Mouse (Mus musculus) thymus, postnatal 4 days (tissue): ENCODE results near the gene Atp8a2.

ENCODE experiments used
- DNase-seq: peaks from one replicate; pipeline ENCODE4 v3.0.0; 2021

Atp8a2 gene

DNA sequence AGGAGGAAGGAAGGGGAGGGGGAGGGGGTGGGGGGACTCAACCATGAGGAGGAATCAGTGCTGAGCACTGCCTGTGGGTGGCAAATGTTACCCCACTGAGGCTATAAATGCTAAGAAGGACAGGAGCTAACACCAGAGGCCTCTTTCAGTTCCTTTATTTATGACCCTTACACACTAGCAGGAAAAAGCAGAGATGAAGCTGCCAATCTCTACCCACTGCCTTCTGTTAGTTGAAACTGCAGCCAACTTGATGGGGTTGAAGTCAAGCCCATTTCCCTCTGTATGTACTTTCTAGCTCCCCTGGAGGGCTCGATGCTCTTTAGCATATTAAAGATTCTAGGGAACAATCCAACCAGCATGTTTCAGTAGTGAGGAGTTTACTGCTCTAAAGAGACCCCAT is 303.0 kb downstream of the Atp8a2 start:
- no peak for DNase-seq

DNA sequence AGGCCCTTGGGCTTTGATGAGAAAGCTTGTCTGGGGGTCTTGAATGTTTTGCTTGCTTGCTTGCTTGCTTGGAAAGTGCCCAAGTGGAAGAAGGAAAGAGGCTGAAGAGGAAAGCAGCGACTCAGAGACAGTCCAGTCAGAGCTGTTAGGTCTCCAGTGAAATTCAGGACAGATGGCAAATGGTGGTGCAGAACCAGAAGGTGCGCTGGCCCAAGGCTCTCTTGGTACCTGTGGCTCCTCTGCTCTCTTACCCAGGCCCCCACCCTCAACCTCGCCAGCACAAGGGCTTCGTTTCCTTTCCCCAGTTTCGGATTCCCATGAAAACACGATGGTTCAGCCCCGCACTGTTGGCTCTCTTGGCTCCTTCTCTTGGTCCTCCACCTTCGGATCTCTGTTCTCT is 304.9 kb downstream of the Atp8a2 start:
- DNase-seq = no peak

DNA sequence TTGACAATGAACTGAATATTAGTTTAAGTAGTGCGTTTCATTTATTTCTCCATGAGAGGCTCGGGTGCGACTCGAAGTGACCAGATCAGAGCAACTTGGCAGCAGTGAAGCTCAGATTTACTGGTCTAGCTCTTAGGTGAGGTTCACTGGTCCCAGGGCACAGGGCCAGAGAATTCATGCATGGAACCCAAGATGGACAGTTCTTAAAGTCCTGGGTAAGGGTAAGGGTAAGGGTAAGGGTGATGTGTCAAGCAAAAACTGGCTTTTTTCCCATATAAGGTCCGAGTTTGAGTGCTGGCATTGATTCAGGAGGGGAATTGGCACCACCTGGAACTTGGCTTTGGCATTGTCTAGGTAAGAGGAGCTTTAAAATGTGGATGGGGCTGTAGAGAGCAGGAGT is 305.5 kb downstream of the Atp8a2 start:
- DNase-seq = no peak

DNA sequence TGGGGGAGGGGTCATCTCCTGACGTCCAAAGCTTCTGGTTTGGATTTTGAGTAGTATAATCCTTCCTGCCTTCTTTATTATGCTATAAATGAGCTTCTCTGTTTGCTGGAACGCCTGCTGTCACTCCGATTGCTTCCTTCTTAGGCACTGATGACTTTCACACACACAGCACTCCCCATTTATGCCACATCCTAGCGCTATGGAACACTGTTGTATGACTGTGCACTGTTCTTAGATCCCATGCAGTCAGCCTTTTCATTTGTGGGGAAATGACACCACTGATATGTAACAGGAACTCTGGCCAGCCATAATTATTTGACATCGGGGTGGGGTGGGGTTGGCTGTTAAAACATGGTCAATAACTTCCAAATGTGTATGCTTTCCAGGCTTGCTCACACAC is 306.2 kb downstream of the Atp8a2 start:
- no peak for DNase-seq

DNA sequence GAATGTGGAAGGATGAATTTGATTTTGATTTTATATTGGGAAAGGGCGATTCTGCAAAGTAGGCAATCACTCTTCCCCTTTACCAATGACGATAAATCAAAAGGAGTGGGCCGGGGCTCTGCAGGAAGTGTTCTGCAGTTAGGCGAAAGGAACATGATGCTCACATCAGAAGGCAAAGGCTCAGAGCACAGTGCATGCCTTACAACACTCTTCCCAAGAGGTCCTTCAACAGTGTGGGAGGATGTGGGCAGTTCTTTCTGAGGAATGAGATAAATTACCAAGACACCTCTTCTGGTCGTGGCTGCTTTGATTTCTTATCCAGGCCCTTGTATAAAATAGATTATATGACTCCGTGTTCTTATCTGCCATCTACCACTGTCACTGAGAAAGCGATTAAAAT is 306.9 kb downstream of the Atp8a2 start:
- DNase-seq = no peak

DNA sequence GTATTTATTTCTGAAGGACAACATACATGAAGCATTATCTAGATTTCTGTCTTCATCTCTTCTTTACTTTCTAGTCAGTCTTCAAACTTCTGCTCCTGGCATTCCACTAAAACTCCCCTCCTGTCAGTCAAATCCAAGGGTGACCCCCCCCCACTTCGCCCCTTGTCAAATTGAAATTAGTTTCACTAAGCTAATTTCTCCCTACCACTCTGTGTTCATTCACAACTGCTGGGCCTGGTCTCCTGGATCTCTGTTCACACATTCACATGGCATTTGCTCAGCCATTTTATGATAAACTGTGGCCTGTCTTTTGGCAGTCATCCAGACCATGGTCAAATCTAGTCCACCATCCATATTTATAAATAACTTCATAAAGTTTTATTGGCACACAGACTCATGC is 308.5 kb downstream of the Atp8a2 start:
- no peak for DNase-seq

DNA sequence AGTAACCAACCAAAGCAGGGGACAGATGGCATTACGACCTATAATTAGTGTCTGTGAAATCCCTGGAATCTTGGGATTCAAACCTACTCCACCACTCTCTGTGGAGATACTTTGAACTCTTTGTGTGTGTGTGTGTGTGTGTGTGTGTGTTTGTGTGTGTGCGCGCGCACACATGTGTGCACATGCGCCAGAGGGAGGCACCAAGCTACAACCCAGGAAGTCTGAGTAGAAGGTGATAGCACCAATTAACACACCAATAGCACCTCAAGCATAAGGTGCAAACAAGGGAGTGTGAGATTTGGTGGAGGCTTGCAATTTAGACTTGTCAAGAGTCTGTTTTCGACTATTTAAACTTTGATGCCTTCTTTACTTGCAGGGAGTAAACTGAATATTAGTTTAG is 308.9 kb downstream of the Atp8a2 start:
- DNase-seq = no peak

DNA sequence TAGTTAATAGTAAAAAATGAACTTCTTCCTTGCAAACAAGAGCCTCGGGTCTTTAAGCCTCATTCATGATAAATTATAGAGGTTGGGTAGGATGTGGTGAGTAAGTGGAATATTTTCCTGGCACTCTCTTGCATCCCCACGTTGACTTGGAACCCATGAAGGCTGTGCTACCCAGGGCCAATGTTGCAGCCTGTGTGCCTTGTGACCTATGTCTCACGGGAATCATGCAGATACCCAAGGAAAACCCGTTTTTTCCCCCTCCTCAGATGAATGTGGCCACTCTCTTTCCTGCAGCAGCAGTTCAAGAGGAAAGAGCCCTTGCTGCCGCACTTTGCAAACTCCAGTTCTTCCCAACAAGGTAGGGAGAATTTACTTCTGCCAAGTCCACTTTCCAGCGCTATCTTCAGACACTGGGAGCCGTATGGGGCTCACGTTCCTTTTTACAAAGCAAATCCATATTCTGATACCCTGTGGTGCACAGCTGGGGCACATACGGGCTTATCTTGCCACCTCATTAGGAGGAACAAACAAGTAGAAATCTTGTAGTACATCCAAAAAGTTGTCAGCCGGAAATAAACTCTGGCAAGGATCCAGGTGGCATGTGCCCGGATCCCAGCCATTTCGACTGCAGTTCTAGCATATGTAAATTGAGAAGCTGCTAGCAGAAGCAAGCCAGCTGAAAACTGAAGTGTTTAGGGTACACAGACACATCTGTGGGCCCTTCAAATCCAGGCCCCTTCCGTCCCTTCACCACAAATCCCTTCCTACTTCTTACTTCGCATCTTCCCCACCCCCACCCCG is 309.7 kb downstream of the Atp8a2 start:
- peak; percentile 14 for DNase-seq

DNA sequence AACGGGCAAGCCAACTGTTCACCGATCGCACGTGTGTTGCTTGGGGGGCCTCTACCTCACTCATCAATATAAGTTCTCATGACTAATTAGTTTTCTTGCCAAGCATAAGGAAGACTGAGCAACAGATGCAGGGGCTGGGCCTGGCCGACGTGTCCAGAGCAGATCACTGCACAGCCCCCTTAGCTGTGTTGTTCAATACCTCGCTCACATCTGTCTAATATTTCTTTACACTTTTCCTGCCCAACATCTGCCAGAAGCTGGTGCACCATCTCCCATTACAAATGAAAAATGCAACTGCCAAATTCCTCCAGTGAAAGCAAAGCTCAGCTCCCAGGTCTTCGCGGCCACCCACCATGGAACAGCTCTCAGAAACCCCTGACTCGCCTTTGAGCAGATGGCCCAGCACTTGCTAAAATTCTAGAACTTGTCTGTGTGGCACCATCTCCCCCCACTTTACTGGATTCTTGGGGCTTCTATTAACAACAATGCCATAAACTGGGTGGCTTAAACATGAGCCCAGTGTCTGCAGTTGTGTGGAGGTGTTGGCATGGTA is 313.4 kb downstream of the Atp8a2 start:
- no peak for DNase-seq

DNA sequence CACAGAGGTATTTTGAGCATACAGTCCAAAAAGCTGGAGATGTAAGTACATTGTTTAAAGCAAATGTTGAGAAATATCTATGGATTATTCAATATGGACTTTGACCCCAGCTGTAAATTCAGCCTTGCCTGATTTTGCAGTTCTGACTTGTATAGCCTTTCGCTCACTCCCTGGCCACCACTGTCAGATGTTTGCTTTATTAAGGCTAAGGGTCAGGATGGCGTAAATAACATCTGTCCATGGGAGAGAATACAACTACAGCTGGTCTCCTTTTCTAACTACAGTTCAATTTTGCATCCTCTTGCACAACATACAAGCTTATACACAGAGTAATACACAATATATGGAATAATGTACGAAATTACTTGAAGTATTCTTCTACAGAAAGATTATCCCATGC is 316.1 kb downstream of the Atp8a2 start:
- DNase-seq = no peak

DNA sequence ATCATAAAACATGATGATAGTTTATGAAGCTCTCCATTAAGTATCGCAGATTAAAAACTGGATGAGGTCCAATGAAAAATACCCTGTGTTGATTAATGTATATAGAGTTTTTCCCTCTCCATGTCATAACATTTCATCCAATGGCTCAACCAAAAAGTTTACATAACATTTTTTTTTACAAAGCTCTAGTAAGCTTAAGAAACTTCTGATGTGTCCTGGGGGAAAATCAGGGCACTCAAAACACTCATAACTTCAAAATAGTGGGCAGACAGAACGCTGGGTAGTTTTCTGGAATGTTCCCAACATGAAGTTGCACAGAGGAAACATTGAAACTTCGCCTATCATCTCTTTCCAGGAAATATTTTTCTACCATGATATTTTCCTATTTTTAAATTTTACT is 318.7 kb downstream of the Atp8a2 start:
- DNase-seq = no peak

DNA sequence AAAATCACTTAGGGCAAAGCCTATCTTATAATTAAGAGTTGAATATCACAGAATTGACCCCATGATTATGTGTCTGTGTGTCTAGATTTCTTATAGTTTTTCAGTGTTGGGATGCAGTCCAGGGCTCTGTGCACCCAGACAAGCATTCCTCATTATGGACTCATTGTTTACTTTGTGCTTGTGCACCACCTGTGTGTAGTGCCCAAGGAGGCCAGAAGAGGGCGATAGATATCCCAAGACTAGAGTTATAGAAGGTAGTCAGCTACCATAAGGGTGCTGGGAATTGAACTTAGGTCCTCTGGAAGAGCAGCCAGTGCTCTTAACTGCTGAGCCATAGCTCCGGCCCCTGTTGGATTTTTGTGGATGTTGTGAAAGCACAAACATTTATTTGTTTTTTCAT is 320.5 kb downstream of the Atp8a2 start:
- DNase-seq = peak; percentile 22

DNA sequence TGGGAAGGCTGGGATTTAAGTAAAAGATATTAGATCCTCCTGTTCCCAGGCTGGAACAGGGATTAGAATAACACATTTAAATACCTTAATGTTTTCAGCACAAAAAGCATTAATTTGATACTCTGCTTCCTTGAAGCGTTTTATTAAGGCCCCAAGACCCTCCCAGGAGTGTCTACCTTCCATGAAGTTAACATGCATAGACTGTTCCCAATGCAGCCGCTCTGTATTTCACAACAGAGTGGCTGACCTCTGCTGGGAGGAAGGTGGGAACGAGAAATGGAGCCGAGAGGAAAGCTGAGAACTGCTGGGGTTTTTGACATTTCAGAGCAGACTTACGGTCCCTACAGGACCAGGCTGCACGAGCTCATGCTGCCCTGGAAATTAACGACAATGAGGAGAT is 328.6 kb downstream of the Atp8a2 start:
- no peak for DNase-seq

DNA sequence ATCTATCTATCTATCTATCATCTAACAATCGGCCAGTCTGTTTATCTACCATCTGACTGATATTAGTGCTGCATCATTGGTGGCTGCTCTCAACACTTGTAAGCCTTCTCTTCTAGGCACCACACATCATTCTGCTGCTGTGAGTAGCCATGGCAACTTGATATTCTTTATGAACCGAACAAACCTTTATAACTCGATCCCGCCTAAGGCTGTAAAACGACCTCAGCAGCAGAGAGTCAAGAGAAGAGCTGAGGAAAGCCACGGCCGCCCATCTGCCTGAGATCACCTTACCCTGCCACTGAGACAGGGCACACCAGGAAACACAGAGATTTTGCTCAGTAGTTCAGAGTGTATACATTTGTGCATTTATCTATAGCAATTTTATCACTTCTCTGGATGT is 329.2 kb downstream of the Atp8a2 start:
- DNase-seq = no peak

DNA sequence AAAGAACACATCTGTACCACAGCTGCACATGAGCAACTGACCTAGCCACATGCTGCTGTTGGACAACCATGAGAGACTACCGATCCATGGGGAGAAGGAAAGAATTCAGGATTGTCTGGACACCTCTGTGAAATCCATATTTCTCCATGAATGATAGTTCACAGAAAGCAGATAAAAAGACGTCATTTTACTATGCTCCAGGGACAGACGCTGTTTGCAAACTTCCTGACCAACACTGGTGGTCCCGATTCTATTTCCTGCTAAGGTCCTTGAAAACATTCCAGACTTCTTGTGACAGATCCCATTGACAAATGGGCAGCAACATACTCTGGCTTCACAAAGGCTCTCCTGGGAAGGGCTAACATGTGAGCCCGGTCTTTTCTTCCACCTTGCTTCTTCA is 331.0 kb downstream of the Atp8a2 start:
- no peak for DNase-seq

DNA sequence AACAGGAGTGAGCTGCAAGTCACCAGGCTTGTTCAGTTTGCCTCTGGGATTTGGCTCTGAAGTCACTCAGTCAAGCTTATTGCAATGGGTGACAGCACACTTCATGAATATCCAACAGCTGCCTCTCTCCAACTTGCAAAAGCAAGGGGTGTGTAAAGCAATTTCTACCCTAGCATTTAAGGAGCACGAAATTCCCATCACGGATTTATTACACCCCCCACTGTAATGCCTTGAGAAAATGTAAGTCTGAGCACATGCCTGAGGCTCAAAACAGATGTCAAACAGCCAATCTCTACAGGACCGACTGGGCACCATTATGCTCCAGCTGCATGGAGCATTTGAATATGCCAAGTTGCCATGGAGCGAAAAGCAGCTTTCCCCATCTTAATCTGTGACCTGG is 334.6 kb downstream of the Atp8a2 start:
- no peak for DNase-seq

DNA sequence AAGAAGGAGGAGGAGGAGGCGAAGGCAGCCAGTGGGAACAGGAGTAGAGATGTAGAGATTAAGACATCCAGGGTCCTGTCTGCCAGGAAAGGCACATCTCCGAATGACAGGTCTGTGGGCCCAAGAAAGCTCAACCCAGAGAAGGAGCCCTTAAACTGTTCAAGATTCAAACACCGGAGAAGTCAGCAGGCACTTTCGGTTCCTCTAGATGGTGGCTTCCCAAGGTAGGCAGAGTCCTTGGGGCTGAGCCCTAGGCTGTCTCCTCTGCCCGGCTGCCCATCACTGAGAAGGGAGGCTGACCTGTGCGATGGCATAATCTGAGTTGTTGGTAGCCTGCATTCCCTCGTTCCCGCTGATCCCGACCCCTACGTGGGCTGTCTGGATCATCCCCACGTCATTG is 337.1 kb downstream of the Atp8a2 start:
- peak; percentile 19 for DNase-seq

DNA sequence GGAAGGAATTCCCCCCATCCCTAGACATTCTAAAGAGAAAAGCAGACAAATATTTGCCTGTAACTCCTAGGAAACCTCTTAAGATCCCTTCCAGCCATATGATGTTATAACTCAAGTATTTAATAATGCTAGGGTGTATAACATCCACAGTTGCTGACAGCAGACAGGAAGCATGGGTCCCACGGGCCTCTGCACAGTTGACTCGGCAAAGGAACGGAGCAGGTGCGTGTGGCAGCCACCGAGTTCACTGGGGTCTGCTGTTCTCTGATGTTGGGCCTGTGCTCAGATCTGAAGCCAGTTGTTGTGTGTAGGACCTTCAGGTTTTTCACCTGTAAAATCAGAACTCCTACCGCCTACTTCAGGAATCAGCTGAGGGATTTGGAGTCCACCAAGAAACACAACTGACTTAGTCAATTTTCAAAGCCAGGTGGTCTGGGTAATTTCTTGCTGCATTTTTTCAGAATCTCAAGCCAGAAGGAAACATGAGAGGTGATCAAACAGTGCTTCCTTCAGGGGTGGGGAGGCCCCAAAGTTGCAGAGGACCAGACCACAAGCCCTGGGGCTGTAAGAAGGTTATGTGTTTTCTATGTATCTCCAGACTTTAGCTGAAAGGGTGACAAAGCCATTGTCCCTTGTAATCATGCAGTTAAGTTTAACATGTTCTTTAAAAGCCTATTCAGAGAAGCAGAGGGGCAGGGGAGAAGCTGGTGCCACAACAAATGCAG is 338.3 kb downstream of the Atp8a2 start:
- peak; percentile 82 for DNase-seq

DNA sequence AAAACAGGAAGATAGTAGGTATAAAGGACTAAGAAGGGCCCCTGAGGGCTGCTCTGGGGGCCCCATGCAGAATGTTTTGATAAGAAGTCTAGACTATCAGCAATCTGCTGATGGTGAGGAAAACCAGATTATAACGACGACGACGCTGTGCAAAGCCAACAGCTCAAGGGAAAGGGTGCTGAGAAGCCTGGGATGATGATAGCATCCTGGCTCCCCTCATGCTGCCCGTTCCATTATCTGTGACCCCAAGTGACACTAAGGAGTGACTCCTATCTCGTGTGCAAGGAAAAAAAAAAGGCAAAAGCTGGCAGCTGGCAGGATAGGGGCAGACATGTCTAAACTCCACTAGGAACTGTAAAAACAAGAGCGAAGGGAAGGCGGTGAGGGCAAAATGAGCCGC is 343.8 kb downstream of the Atp8a2 start:
- no peak for DNase-seq

DNA sequence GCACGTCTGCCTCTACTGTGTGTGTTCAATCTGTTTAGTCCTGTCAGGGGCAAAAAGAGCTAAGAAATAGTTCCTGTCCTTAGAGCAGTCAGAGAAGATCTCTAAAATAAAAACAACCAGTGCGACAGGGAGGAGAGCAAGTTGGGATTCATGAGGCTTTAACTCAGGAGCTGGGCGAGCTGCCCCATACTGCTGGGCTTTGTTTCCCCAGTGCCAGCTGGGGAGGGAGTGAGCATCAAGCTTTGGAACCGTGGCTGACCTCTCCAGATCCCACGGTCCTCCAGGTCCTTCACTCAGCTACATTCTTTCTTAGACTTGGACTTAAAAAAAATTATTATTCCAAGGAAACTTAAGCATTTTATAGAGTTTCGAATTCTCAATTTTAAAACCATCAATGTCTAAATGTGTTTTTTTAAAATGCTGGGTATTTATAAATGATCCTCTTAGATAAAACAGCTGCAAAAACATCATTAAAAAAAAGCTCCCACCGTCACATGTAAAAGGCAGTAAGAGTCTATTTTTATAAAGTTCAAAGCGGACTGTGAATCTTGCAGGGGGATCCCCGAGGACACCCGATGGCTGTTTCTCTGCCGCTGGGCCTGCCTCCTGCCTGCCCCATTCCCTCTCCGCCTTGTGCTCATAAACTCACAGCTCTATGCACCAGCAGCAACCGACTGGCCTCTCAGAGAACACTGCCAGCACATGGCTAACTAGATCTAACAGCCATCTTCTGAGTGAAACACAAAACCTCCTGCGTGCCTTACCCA is 350.2 kb downstream of the Atp8a2 start:
- DNase-seq = no peak

DNA sequence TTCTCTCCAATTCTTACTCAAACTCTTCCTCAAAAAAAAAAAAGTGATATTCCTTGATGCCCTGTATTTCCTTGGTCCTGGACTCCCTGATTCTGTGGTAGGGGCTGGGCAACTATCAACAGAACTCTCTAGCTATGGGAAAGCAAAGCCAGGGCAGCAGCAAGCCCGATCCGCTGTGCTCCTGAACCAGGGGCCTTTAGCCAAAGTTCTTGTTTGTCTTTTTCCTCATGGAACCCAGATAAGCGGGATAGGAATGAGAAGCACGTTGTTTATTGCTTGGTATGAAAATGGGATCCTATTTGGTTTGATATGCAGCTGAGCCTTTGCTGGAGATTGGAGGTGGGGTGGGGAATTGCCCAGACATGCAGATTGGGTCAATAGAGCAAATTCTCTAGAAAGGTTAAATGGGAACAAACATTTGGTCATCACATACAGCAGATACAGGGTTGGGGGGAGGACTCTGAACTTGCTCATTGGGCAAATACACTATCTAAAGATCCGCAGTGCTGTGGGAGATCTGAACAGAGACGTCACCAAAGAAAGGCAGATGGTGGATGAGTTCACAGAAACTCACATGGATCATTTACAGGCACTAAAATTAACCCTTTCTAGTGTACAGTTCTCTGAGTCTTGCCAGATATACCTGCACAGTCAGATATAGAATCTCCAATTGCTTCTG is 353.6 kb downstream of the Atp8a2 start:
- no peak for DNase-seq

DNA sequence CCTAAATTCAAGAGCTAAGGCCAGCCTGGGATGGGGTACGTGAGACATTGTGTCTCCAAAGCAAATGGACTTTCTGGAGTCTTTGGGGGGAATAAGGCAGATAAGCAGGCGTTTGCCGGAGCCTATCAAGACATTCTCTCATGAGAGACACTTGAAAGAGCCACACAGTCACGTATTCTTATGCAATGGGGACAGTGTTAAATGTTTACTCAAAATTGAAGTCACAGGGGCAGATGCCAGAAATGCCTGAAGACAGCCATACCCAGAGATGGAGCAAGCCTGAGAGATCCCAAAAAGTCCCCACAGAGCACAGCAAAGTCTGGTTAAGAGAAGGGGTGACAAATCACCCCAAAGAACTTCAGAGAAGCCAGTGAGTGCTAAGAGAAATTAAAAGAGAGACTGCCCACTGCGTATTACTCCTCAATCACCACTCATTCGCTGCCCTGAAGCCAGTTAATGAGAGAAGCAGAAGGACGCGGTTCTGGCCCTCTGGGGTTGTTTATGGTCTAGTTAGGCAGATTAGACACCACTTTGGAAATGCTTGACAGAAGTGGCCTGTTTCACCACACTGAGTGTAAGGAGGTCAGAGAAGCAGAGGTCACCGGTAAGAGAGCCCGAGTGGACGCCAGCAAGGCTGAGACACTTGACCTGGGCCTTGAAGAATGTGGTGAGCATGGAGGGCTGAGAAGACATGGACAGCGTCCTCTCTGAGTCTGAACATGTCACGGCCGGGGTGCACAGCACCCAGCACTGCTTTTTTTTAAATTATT is 356.8 kb downstream of the Atp8a2 start:
- no peak for DNase-seq
